Mouse (Mus musculus): ENCODE data around the gene Mboat1.

DNA sequence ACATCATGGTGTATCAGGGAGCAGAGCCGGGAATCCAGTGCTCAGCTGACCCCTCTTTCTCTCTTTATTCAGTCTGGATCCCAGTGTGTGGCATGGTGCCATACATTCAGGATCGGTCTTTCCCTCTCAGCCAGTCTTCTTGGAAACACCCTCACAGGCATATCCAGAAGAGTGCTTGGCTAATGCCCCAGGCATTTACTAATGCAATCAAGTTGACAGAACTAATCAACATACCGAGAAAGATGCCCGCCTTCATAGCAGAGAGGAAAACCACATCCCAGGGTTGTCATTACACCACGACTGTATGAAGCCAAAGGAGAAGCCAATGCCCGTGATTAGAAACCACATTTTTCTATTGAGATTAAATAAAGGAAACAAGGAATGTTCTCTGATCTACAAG is 41.1 kb downstream of the Mboat1 start:
- TF ChIP-seq CTCF (IDR thresholded peaks at IDR 0.05; ENCODE audit: control insufficient read depth, insufficient read depth, low read length) (no peak), POLR2A (IDR thresholded peaks at IDR 0.05; ENCODE audit: borderline replicate concordance, control insufficient read depth, low read depth, low read length) (no peak)

Measured in bone marrow, adult 2 months (tissue).